ENCODE assay signal across 16 mouse cellular contexts in genomic region chr5:68329311-68329710, GRCm38 (mm10).
DNase-seq lines count a peak whose midpoint lies in the region; ATAC-seq and TF ChIP-seq lines count a peak whose summit lies in the region.
"Had no signal": no experiment of that assay in that cellular context is flagged by ENCODE, and none has a peak within 500 bp of the region (broad histone marks: within the 10 kb centered on the region; RNA-seq: fewer than 3 reads in every experiment).

No protein-coding gene starts in this region.

- no peaks in the 10 kb centered on the region for H3K27me3 ChIP-seq in heart, embryonic 15.5 days
- H3K27me3 ChIP-seq in midbrain, embryonic 14.5 days (ENCODE audit: control insufficient read depth, insufficient read depth, low read length), result no peaks in the 10 kb centered on the region
- H3K27me3 ChIP-seq in midbrain, embryonic 10.5 days (ENCODE audit: low read depth, poor library complexity, severe bottlenecking), result no peaks in the 10 kb centered on the region
- H3K27me3 ChIP-seq: heart, embryonic 13.5 days; liver, embryonic 12.5 days; neural tube, embryonic 15.5 days had no signal

- peaks cover 11% of the 10 kb centered on the region for H3K4me1 ChIP-seq in heart, embryonic 15.5 days (replicated peaks)
- H3K4me1 ChIP-seq in midbrain, embryonic 14.5 days (ENCODE audit: control insufficient read depth, insufficient read depth, low read length), result no peaks in the 10 kb centered on the region
- no peaks in the 10 kb centered on the region for H3K4me1 ChIP-seq in midbrain, embryonic 10.5 days
- H3K4me1 ChIP-seq: liver, embryonic 12.5 days; neural tube, embryonic 15.5 days had no signal

- H3K36me3 ChIP-seq in heart, embryonic 15.5 days, result no peaks in the 10 kb centered on the region
- no peaks in the 10 kb centered on the region for H3K36me3 ChIP-seq in midbrain, embryonic 14.5 days (ENCODE audit: control insufficient read depth, insufficient read depth, low read length)
- H3K36me3 ChIP-seq in midbrain, embryonic 10.5 days, result no peaks in the 10 kb centered on the region
- H3K36me3 ChIP-seq: heart, embryonic 13.5 days; liver, embryonic 12.5 days; neural tube, embryonic 15.5 days had no signal

- H3K4me3 ChIP-seq in heart, embryonic 15.5 days, result no peak overlapping the region
- no peak overlapping the region for H3K4me3 ChIP-seq in midbrain, embryonic 14.5 days (replicated peaks; ENCODE audit: low read depth, low read length)
- no peak overlapping the region for H3K4me3 ChIP-seq in midbrain, embryonic 10.5 days
- H3K4me3 ChIP-seq: heart, embryonic 13.5 days; liver, embryonic 12.5 days; myocyte; neural tube, embryonic 15.5 days had no signal

- no peak for ATAC-seq in heart, embryonic 15.5 days (replicated peaks; ENCODE audit: insufficient number of reproducible peaks, insufficient read depth, low FRiP score, low read depth)
- peak; percentile 17; the same call in 1 of the 2 replicates for ATAC-seq in midbrain, embryonic 14.5 days (ENCODE audit: low FRiP score, low TSS enrichment)
- ATAC-seq: forebrain, embryonic 14.5 days; liver, embryonic 12.5 days had no signal

- no peak overlapping the region for H3K9ac ChIP-seq in heart, embryonic 15.5 days
- no peak overlapping the region for H3K9ac ChIP-seq in midbrain, embryonic 14.5 days (replicated peaks; ENCODE audit: low read length)
- H3K9ac ChIP-seq: heart, embryonic 13.5 days; liver, embryonic 12.5 days; neural tube, embryonic 15.5 days had no signal

- H3K27ac ChIP-seq in heart, embryonic 15.5 days, result peak overlapping the region; percentile 27; the same call in 1 of the 2 replicates
- no peak overlapping the region for H3K27ac ChIP-seq in midbrain, embryonic 14.5 days (replicated peaks; ENCODE audit: low read depth, low read length)
- no peak overlapping the region for H3K27ac ChIP-seq in midbrain, embryonic 10.5 days (replicated peaks)
- H3K27ac ChIP-seq: heart, embryonic 13.5 days; liver, embryonic 12.5 days; neural tube, embryonic 15.5 days had no signal

- 88% methylated on average over 3 of the region's 3 CpGs for WGBS in heart, embryonic 15.5 days
- 74% methylated on average over 3 of the region's 3 CpGs for WGBS in midbrain, embryonic 14.5 days
- 93% methylated on average over 3 of the region's 3 CpGs for WGBS in midbrain, embryonic 10.5 days

- no peak for DNase-seq in heart, postnatal 4 days
- peak; percentile 31 for DNase-seq in midbrain, embryonic 14.5 days
- DNase-seq in midbrain, embryonic 10.5 days (ENCODE audit: low spot score), result no peak
- peak; percentile 37 for DNase-seq in brain, embryonic 14.5 days (ENCODE audit: low read depth)
- peak; percentile 31 to 38 for DNase-seq in cerebellum, postnatal 10 days
- DNase-seq in spleen, postnatal 14 days (ENCODE audit: low spot score in 2 of 2), result no peak
- DNase-seq: heart, adult 11 months; lung, postnatal 14 days; right cerebral cortex, postnatal 4 days; thymus, adult 18-20 months had no signal

- no peaks in the 10 kb centered on the region for H3K9me3 ChIP-seq in heart, embryonic 15.5 days (replicated peaks)
- no peaks in the 10 kb centered on the region for H3K9me3 ChIP-seq in midbrain, embryonic 14.5 days (ENCODE audit: control insufficient read depth, low read length)
- no peaks in the 10 kb centered on the region for H3K9me3 ChIP-seq in midbrain, embryonic 10.5 days (replicated peaks)
- H3K9me3 ChIP-seq: heart, embryonic 13.5 days; liver, embryonic 12.5 days; neural tube, embryonic 15.5 days had no signal

- no peak overlapping the region for H3K4me2 ChIP-seq in heart, embryonic 15.5 days
- no peak overlapping the region for H3K4me2 ChIP-seq in midbrain, embryonic 14.5 days (ENCODE audit: low read length)
- H3K4me2 ChIP-seq: heart, embryonic 13.5 days; liver, embryonic 12.5 days; neural tube, embryonic 15.5 days had no signal

- TF ChIP-seq CTCF in brain, embryonic 14.5 days (IDR thresholded peaks at IDR 0.05; ENCODE audit: borderline replicate concordance, extremely low read depth, insufficient read depth, insufficient read length), result no peak

- no peak for TF ChIP-seq POLR2A in brain, embryonic 14.5 days (IDR thresholded peaks at IDR 0.05; ENCODE audit: borderline replicate concordance, extremely low read depth, insufficient read depth, insufficient read length, poor library complexity, severe bottlenecking)

Comparison
In these comparisons a context has a peak if more than half of its experiments do, and no peak if none do; other contexts are left out.
1. DNase-seq: peak in midbrain, embryonic 14.5 days (single experiment), brain, embryonic 14.5 days (single experiment) and cerebellum, postnatal 10 days (2 of 2); none in heart, postnatal 4 days (single experiment), midbrain, embryonic 10.5 days (single experiment) and spleen, postnatal 14 days (0 of 2).